14 mouse cellular contexts compared by ENCODE assay signal in genomic region chr15:79481181-79481688, GRCm38 (mm10). TPM values are rescaled to one million over a fixed set of nuclear protein-coding genes. Genes with fewer than 3 reads are reported as not detected.
A peak's percentile ranks its signal among the peaks of the same experiment; 100 is the strongest.
DNase-seq lines count a peak whose midpoint lies in the region; ATAC-seq lines count a peak whose summit lies in the region.
"Had no signal": no experiment of that assay in that cellular context is flagged by ENCODE, and none has a peak within 500 bp of the region (broad histone marks: within the 10 kb centered on the region; RNA-seq: fewer than 3 reads in every experiment).

No protein-coding gene starts in this region.

- H3K27ac ChIP-seq in liver, embryonic 12.5 days = no peak overlapping the region
- no peak overlapping the region for H3K27ac ChIP-seq in heart, embryonic 12.5 days (ENCODE audit: poor library complexity, severe bottlenecking)
- H3K27ac ChIP-seq: hindbrain, embryonic 14.5 days; limb, embryonic 10.5 days; macrophage had no signal

- no peak overlapping the region for H3K4me2 ChIP-seq in liver, embryonic 12.5 days
- no peak overlapping the region for H3K4me2 ChIP-seq in heart, embryonic 12.5 days
- H3K4me2 ChIP-seq: hindbrain, embryonic 14.5 days had no signal

- H3K27me3 ChIP-seq in liver, embryonic 12.5 days (replicated peaks) = peaks cover 61% of the 10 kb centered on the region
- H3K27me3 ChIP-seq in heart, embryonic 12.5 days (replicated peaks) = peaks cover 40% of the 10 kb centered on the region

- no peak for DNase-seq in frontal cortex, postnatal 25 days (ENCODE audit: low spot score in 2 of 2)
- peak; percentile 27 to 29 for DNase-seq in lung, adult 18-20 months
- no peak for DNase-seq in lung, postnatal 10 days
- peak; percentile 22 for DNase-seq in kidney, postnatal 14 days
- peak; percentile 67 to 77 for DNase-seq in right cerebral cortex, postnatal 36 days (ENCODE audit: low spot score in 2 of 2)
- DNase-seq: cerebellum, postnatal 25 days; heart, adult 11 months had no signal

- no peak overlapping the region for H3K9ac ChIP-seq in liver, embryonic 12.5 days
- H3K9ac ChIP-seq in heart, embryonic 12.5 days = no peak overlapping the region
- H3K9ac ChIP-seq: hindbrain, embryonic 14.5 days had no signal

- ATAC-seq in frontal cortex, adult (ENCODE audit: low TSS enrichment) = peak; percentile 83
- no peak for ATAC-seq in liver, embryonic 12.5 days
- no peak for ATAC-seq in heart, embryonic 12.5 days (ENCODE audit: insufficient number of reproducible peaks, low FRiP score)

- H3K9me3 ChIP-seq in liver, embryonic 12.5 days (replicated peaks) = no peaks in the 10 kb centered on the region
- no peaks in the 10 kb centered on the region for H3K9me3 ChIP-seq in heart, embryonic 12.5 days (replicated peaks)
- H3K9me3 ChIP-seq: limb, embryonic 10.5 days had no signal

- H3K4me3 ChIP-seq in liver, embryonic 12.5 days = no peak overlapping the region
- no peak overlapping the region for H3K4me3 ChIP-seq in heart, embryonic 12.5 days
- H3K4me3 ChIP-seq: limb, embryonic 10.5 days had no signal

- WGBS in liver, embryonic 12.5 days (ENCODE audit: insufficient replicate concordance) = 15% methylated on average over 15 of the region's 15 CpGs
- WGBS in heart, embryonic 12.5 days = 16% methylated on average over 15 of the region's 15 CpGs

- H3K4me1 ChIP-seq in liver, embryonic 12.5 days = no peaks in the 10 kb centered on the region
- peaks cover 23% of the 10 kb centered on the region for H3K4me1 ChIP-seq in heart, embryonic 12.5 days (replicated peaks)

- H3K36me3 ChIP-seq in liver, embryonic 12.5 days = no peaks in the 10 kb centered on the region
- H3K36me3 ChIP-seq in heart, embryonic 12.5 days = no peaks in the 10 kb centered on the region
- H3K36me3 ChIP-seq: limb, embryonic 10.5 days had no signal

RNA-seq across cellular contexts. Expression of gene Kcnj4, which starts 23.8 kb away (rescaled TPM):
- polyA plus RNA-seq in liver, embryonic 12.5 days (2016; fragmentation: Nextera tagmentation; extraction: Ambion mirVana) = not detected in 2 replicates
- 0.14 and 0.41 TPM in 2 replicates for polyA plus RNA-seq in heart, embryonic 12.5 days (2016; fragmentation: Nextera tagmentation; extraction: Ambion mirVana)
- polyA plus RNA-seq: hindbrain, embryonic 14.5 days; limb, embryonic 10.5 days; macrophage; spleen, adult 2 months had no signal

RNA-seq across cellular contexts. Expression of gene Csnk1e, which starts 25.9 kb away (rescaled TPM):
- polyA plus RNA-seq in liver, embryonic 12.5 days (2016; fragmentation: Nextera tagmentation; extraction: Ambion mirVana) = 24.1 and 24.7 TPM in 2 replicates
- 103 and 111 TPM in 2 replicates for polyA plus RNA-seq in heart, embryonic 12.5 days (2016; fragmentation: Nextera tagmentation; extraction: Ambion mirVana)

RNA-seq across cellular contexts. Expression of gene Kdelr3, which starts 35.0 kb away (rescaled TPM):
- 8.4 and 10.7 TPM in 2 replicates for polyA plus RNA-seq in liver, embryonic 12.5 days (2016; fragmentation: Nextera tagmentation; extraction: Ambion mirVana)
- 49.6 and 51.9 TPM in 2 replicates for polyA plus RNA-seq in heart, embryonic 12.5 days (2016; fragmentation: Nextera tagmentation; extraction: Ambion mirVana)
- polyA plus RNA-seq: macrophage had no signal

Comparison
In these comparisons a context has a peak if more than half of its experiments do, and no peak if none do; other contexts are left out.
1. DNase-seq: peak in lung, adult 18-20 months (2 of 2), kidney, postnatal 14 days (single experiment) and right cerebral cortex, postnatal 36 days (2 of 2); none in frontal cortex, postnatal 25 days (0 of 2) and lung, postnatal 10 days (single experiment).